Mouse (Mus musculus): Measurements from ENCODE around the gene Elmo1. TPM values are rescaled to one million over a fixed set of nuclear protein-coding genes. Genes with fewer than 3 reads are reported as not detected.

Gene Elmo1
- polyA plus RNA-seq, 1 experiment from 2014 or later, result 9.5 TPM

- H3K4me3 ChIP-seq, result no peak overlapping the region
- H3K27me3 ChIP-seq (replicated peaks), result no peaks in the 10 kb centered on the region
- H3K27ac ChIP-seq (replicated peaks), result no peak overlapping the region
- no peaks in the 10 kb centered on the region for H3K9me3 ChIP-seq
- no peaks in the 10 kb centered on the region for H3K36me3 ChIP-seq
- 79% methylated on average over 5 of the region's 5 CpGs for WGBS
- no peak for ATAC-seq (ENCODE audit: extremely low read depth, insufficient number of reproducible peaks, low FRiP score, low TSS enrichment)
- H3K9ac ChIP-seq, result no peak overlapping the region
- H3K4me2 ChIP-seq, result no peak overlapping the region
- H3K4me1 ChIP-seq, result 0 out of 2 replicates have a peak, but pooled peaks cover 7% of the 10 kb centered on the region
Measured at GRCm38 (mm10) chr13:20213861-20214260, 123.5 kb downstream of the Elmo1 start.

GRCm38 (mm10) chr13:20217453-20218090 is 127.2 kb downstream of the Elmo1 start:
- Histone ChIP-seq H3K4me2 (no peak overlapping the region), H3K27ac (replicated peaks) (no peak overlapping the region), H3K4me1 (0 out of 2 replicates have a peak, but pooled peaks cover 7% of the 10 kb centered on the region), H3K9me3 (no peaks in the 10 kb centered on the region), H3K36me3 (no peaks in the 10 kb centered on the region), H3K27me3 (replicated peaks) (no peaks in the 10 kb centered on the region), H3K9ac (no peak overlapping the region), H3K4me3 (no peak overlapping the region)
- WGBS, result 39% methylated on average over 4 of the region's 4 CpGs
- ATAC-seq (ENCODE audit: extremely low read depth, insufficient number of reproducible peaks, low FRiP score, low TSS enrichment), result no peak

GRCm38 (mm10) chr13:20218126-20218525 is 127.7 kb downstream of the Elmo1 start:
- 58% methylated on average over 4 of the region's 4 CpGs for WGBS
- H3K9me3 ChIP-seq, result no peaks in the 10 kb centered on the region
- H3K27ac ChIP-seq (replicated peaks), result no peak overlapping the region
- H3K9ac ChIP-seq, result no peak overlapping the region
- no peak for ATAC-seq (ENCODE audit: extremely low read depth, insufficient number of reproducible peaks, low FRiP score, low TSS enrichment)
- 0 out of 2 replicates have a peak, but pooled peaks cover 7% of the 10 kb centered on the region for H3K4me1 ChIP-seq
- H3K4me3 ChIP-seq, result no peak overlapping the region
- H3K36me3 ChIP-seq, result no peaks in the 10 kb centered on the region
- no peaks in the 10 kb centered on the region for H3K27me3 ChIP-seq (replicated peaks)
- no peak overlapping the region for H3K4me2 ChIP-seq

GRCm38 (mm10) chr13:20220414-20220813 is 130.0 kb downstream of the Elmo1 start:
- Histone ChIP-seq H3K4me2 (no peak overlapping the region), H3K4me3 (no peak overlapping the region), H3K36me3 (no peaks in the 10 kb centered on the region), H3K27me3 (replicated peaks) (no peaks in the 10 kb centered on the region), H3K9me3 (no peaks in the 10 kb centered on the region), H3K9ac (no peak overlapping the region), H3K27ac (replicated peaks) (no peak overlapping the region), H3K4me1 (0 out of 2 replicates have a peak, but pooled peaks cover 5% of the 10 kb centered on the region)
- no peak for ATAC-seq (ENCODE audit: extremely low read depth, insufficient number of reproducible peaks, low FRiP score, low TSS enrichment)

GRCm38 (mm10) chr13:20227923-20228705 is 137.7 kb downstream of the Elmo1 start:
- peaks cover 16% of the 10 kb centered on the region for H3K4me1 ChIP-seq
- no peak overlapping the region for H3K4me3 ChIP-seq
- 77% methylated on average over 11 of the region's 11 CpGs for WGBS
- no peak for ATAC-seq (ENCODE audit: extremely low read depth, insufficient number of reproducible peaks, low FRiP score, low TSS enrichment)
- no peaks in the 10 kb centered on the region for H3K9me3 ChIP-seq
- H3K27ac ChIP-seq (replicated peaks), result no peak overlapping the region
- no peak overlapping the region for H3K9ac ChIP-seq
- H3K36me3 ChIP-seq, result no peaks in the 10 kb centered on the region
- no peak overlapping the region for H3K4me2 ChIP-seq
- no peaks in the 10 kb centered on the region for H3K27me3 ChIP-seq (replicated peaks)

GRCm38 (mm10) chr13:20231837-20232728 is 141.7 kb downstream of the Elmo1 start:
- H3K27ac ChIP-seq (replicated peaks), result peak overlapping the region; percentile 43
- H3K27me3 ChIP-seq (replicated peaks), result no peaks in the 10 kb centered on the region
- no peaks in the 10 kb centered on the region for H3K9me3 ChIP-seq
- no peak overlapping the region for H3K4me2 ChIP-seq
- no peak overlapping the region for H3K9ac ChIP-seq
- no peaks in the 10 kb centered on the region for H3K36me3 ChIP-seq
- WGBS, result 34% methylated on average over 11 of the region's 11 CpGs
- no peak for ATAC-seq (ENCODE audit: extremely low read depth, insufficient number of reproducible peaks, low FRiP score, low TSS enrichment)
- H3K4me3 ChIP-seq, result no peak overlapping the region
- peaks cover 16% of the 10 kb centered on the region for H3K4me1 ChIP-seq

GRCm38 (mm10) chr13:20233707-20234106 is 143.3 kb downstream of the Elmo1 start:
- no peak overlapping the region for H3K4me3 ChIP-seq
- WGBS, result 74% methylated on average over 7 of the region's 7 CpGs

GRCm38 (mm10) chr13:20237615-20238014 is 147.2 kb downstream of the Elmo1 start:
- 55% methylated on average over 5 of the region's 5 CpGs for WGBS
- H3K27ac ChIP-seq (replicated peaks), result no peak overlapping the region; the same call in 1 of the 2 replicates
- H3K9ac ChIP-seq, result no peak overlapping the region
- H3K4me2 ChIP-seq, result no peak overlapping the region
- H3K4me3 ChIP-seq, result no peak overlapping the region
- H3K36me3 ChIP-seq, result no peaks in the 10 kb centered on the region
- H3K9me3 ChIP-seq, result no peaks in the 10 kb centered on the region
- ATAC-seq (ENCODE audit: extremely low read depth, insufficient number of reproducible peaks, low FRiP score, low TSS enrichment), result no peak
- peaks cover 16% of the 10 kb centered on the region; the same call in 1 of the 2 replicates for H3K4me1 ChIP-seq
- no peaks in the 10 kb centered on the region for H3K27me3 ChIP-seq (replicated peaks)

More at GRCm38 (mm10) chr13:20233707-20234106, 143.3 kb downstream of the Elmo1 start:
- Histone ChIP-seq H3K27ac (replicated peaks) (no peak overlapping the region), H3K4me1 (peaks cover 21% of the 10 kb centered on the region), H3K36me3 (no peaks in the 10 kb centered on the region), H3K27me3 (replicated peaks) (no peaks in the 10 kb centered on the region), H3K4me2 (no peak overlapping the region), H3K9me3 (no peaks in the 10 kb centered on the region), H3K9ac (no peak overlapping the region)
- no peak for ATAC-seq (ENCODE audit: extremely low read depth, insufficient number of reproducible peaks, low FRiP score, low TSS enrichment)

- Histone ChIP-seq H3K9ac (no peak overlapping the region), H3K9me3 (no peaks in the 10 kb centered on the region), H3K4me3 (no peak overlapping the region), H3K27me3 (replicated peaks) (no peaks in the 10 kb centered on the region), H3K36me3 (no peaks in the 10 kb centered on the region), H3K4me2 (no peak overlapping the region), H3K4me1 (peaks cover 14% of the 10 kb centered on the region; the same call in 1 of the 2 replicates), H3K27ac (replicated peaks) (no peak overlapping the region)
- ATAC-seq (ENCODE audit: extremely low read depth, insufficient number of reproducible peaks, low FRiP score, low TSS enrichment), result no peak
- whole genome bisulfite sequencing, result 29% methylated on average over 3 of the region's 3 CpGs
Measured at GRCm38 (mm10) chr13:20238146-20238545, 147.8 kb downstream of the Elmo1 start.

- no peaks in the 10 kb centered on the region for H3K36me3 ChIP-seq
- H3K9me3 ChIP-seq, result no peaks in the 10 kb centered on the region
- no peak overlapping the region for H3K9ac ChIP-seq
- no peak for ATAC-seq (ENCODE audit: extremely low read depth, insufficient number of reproducible peaks, low FRiP score, low TSS enrichment)
- no peak overlapping the region for H3K4me3 ChIP-seq
- whole genome bisulfite sequencing, result 75% methylated on average over 3 of the region's 3 CpGs
- no peaks in the 10 kb centered on the region for H3K27me3 ChIP-seq (replicated peaks)
- no peak overlapping the region for H3K4me2 ChIP-seq
- no peak overlapping the region for H3K27ac ChIP-seq (replicated peaks)
- H3K4me1 ChIP-seq, result peaks cover 14% of the 10 kb centered on the region; the same call in 1 of the 2 replicates
Measured at GRCm38 (mm10) chr13:20238743-20239142, 148.3 kb downstream of the Elmo1 start.

- no peaks in the 10 kb centered on the region for H3K36me3 ChIP-seq
- H3K27ac ChIP-seq (replicated peaks), result no peak overlapping the region
- H3K9me3 ChIP-seq, result no peaks in the 10 kb centered on the region
- no peaks in the 10 kb centered on the region for H3K27me3 ChIP-seq (replicated peaks)
- no peak overlapping the region for H3K4me3 ChIP-seq
- no peak for ATAC-seq (ENCODE audit: extremely low read depth, insufficient number of reproducible peaks, low FRiP score, low TSS enrichment)
- H3K9ac ChIP-seq, result no peak overlapping the region
- 0 out of 2 replicates have a peak, but pooled peaks cover 6% of the 10 kb centered on the region for H3K4me1 ChIP-seq
- no peak overlapping the region for H3K4me2 ChIP-seq
Measured at GRCm38 (mm10) chr13:20250069-20250668, 159.8 kb downstream of the Elmo1 start.
